12 mouse cellular contexts compared by ENCODE assay signal in the genomic region with DNA sequence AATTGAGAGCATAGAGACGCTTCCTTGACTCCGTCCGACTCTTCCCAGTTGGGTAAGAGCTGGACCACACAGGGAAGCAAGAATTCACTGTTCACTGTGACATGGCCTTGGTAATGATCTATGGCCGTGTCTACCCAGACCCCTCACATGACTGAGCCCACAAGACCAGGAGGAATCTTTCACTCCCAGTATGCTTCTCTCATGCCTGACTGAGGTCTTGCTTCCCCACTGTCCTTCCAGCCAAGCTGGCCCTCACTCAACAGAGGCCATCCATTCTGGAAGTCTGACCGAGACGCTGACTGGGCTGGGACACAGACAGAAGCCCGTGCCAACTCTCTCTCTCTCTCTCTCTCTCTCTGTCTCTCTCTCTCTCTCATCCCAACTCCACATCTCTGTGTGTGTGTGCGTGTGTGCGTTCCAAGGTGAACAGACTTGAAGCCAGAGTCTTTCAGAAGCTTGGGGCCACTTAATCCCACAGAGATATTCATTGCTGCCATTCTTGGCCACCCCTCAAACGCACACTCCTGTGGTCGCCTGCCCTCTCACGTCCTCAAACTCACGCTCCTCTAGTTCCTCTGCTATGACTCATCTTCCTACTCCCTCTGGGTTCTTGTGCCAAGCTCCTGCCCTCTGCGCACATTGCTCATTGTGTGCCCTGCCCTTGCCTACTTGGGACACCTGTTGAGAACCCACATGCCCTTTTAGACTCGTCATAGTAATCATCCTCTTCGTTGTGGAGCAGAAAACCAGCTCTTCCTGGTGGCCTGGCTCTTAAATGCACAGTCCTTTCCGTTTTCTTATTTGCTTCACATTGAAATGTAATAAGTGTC.
A peak's percentile ranks its signal among the peaks of the same experiment; 100 is the strongest.
DNase-seq lines count a peak whose midpoint lies in the region; ATAC-seq and TF ChIP-seq lines count a peak whose summit lies in the region.
"Had no signal": no experiment of that assay in that cellular context is flagged by ENCODE, and none has a peak within 500 bp of the region (broad histone marks: within the 10 kb centered on the region; RNA-seq: fewer than 3 reads in every experiment).

No protein-coding gene starts in this region.

- H3K4me2 ChIP-seq in kidney, embryonic 14.5 days (replicated peaks; ENCODE audit: low read depth, low read length) = no peak overlapping the region
- H3K4me2 ChIP-seq in lung, embryonic 14.5 days = no peak overlapping the region
- H3K4me2 ChIP-seq: embryonic facial prominence, embryonic 13.5 days; heart, embryonic 11.5 days; neural tube, embryonic 15.5 days had no signal

- ATAC-seq in kidney, embryonic 14.5 days (ENCODE audit: low FRiP score, low TSS enrichment) = no peak
- peak; percentile 47; the same call in 1 of the 2 replicates for ATAC-seq in lung, embryonic 14.5 days (ENCODE audit: insufficient read depth)

- H3K27ac ChIP-seq in kidney, embryonic 14.5 days (ENCODE audit: low read depth, low read length) = no peak overlapping the region
- H3K27ac ChIP-seq in lung, embryonic 14.5 days (ENCODE audit: low read depth) = no peak overlapping the region
- H3K27ac ChIP-seq: embryonic facial prominence, embryonic 13.5 days; forebrain, embryonic 10.5 days; neural tube, embryonic 15.5 days had no signal

- no peak overlapping the region for H3K9ac ChIP-seq in kidney, embryonic 14.5 days (ENCODE audit: low read depth, low read length)
- H3K9ac ChIP-seq in lung, embryonic 14.5 days = no peak overlapping the region
- H3K9ac ChIP-seq: embryonic facial prominence, embryonic 13.5 days; neural tube, embryonic 15.5 days had no signal

- H3K36me3 ChIP-seq in kidney, embryonic 14.5 days (ENCODE audit: control insufficient read depth, insufficient read depth, low read length) = no peaks in the 10 kb centered on the region
- H3K36me3 ChIP-seq in lung, embryonic 14.5 days (ENCODE audit: insufficient read depth) = no peaks in the 10 kb centered on the region
- H3K36me3 ChIP-seq: embryonic facial prominence, embryonic 13.5 days; forebrain, embryonic 10.5 days; neural tube, embryonic 15.5 days had no signal

- no peak overlapping the region for H3K4me3 ChIP-seq in kidney, embryonic 14.5 days (ENCODE audit: low read length)
- H3K4me3 ChIP-seq in lung, embryonic 14.5 days (ENCODE audit: low read depth, low read length) = no peak overlapping the region
- H3K4me3 ChIP-seq: embryonic facial prominence, embryonic 13.5 days; forebrain, embryonic 10.5 days; neural tube, embryonic 15.5 days had no signal

- TF ChIP-seq CTCF in lung, embryonic 14.5 days (IDR thresholded peaks at IDR 0.05; ENCODE audit: low read depth) = no peak

- no peaks in the 10 kb centered on the region for H3K4me1 ChIP-seq in kidney, embryonic 14.5 days (ENCODE audit: control insufficient read depth, insufficient read depth, low read length)
- H3K4me1 ChIP-seq in lung, embryonic 14.5 days (ENCODE audit: insufficient read depth) = peaks cover 9% of the 10 kb centered on the region; the same call in 1 of the 2 replicates
- H3K4me1 ChIP-seq: embryonic facial prominence, embryonic 13.5 days; forebrain, embryonic 10.5 days; neural tube, embryonic 15.5 days had no signal

- H3K27me3 ChIP-seq in kidney, embryonic 14.5 days (ENCODE audit: control insufficient read depth, insufficient read depth, low read length) = no peaks in the 10 kb centered on the region
- no peaks in the 10 kb centered on the region for H3K27me3 ChIP-seq in lung, embryonic 14.5 days (ENCODE audit: insufficient read depth, low read length)
- H3K27me3 ChIP-seq: embryonic facial prominence, embryonic 13.5 days; neural tube, embryonic 15.5 days had no signal

- no peaks in the 10 kb centered on the region for H3K9me3 ChIP-seq in kidney, embryonic 14.5 days (ENCODE audit: control insufficient read depth, low read length)
- H3K9me3 ChIP-seq in lung, embryonic 14.5 days (ENCODE audit: low read depth, low read length) = no peaks in the 10 kb centered on the region
- H3K9me3 ChIP-seq: embryonic facial prominence, embryonic 13.5 days; forebrain, embryonic 10.5 days; neural tube, embryonic 15.5 days had no signal

- DNase-seq in kidney, postnatal 4 days = peak; percentile 31 to 38
- DNase-seq in adrenal gland, postnatal 10 days = peak; percentile 19
- peak; percentile 51 for DNase-seq in lung, embryonic 14.5 days
- DNase-seq in skeletal muscle tissue, adult 2 months (ENCODE audit: low read depth, low spot score) = peak; percentile 35
- DNase-seq in left cerebral cortex, adult 18-20 months (ENCODE audit: low spot score in 2 of 2) = no peak
- no peak for DNase-seq in spleen, adult 18-20 months
- DNase-seq: right cerebral cortex, adult 18-20 months had no signal

- 87% methylated on average over 17 of the region's 17 CpGs for WGBS in kidney, embryonic 14.5 days
- WGBS in lung, embryonic 14.5 days = 72% methylated on average over 17 of the region's 17 CpGs

Comparison
In these comparisons a context has a peak if more than half of its experiments do, and no peak if none do; other contexts are left out.
1. DNase-seq: peak in kidney, postnatal 4 days (2 of 2), adrenal gland, postnatal 10 days (single experiment), lung, embryonic 14.5 days (single experiment) and skeletal muscle tissue, adult 2 months (single experiment); none in left cerebral cortex, adult 18-20 months (0 of 2) and spleen, adult 18-20 months (0 of 2).